Mouse (Mus musculus) gastrocnemius, postnatal 10 days (tissue): ENCODE data around the gene Zfp651. TPM values are rescaled to one million over a fixed set of nuclear protein-coding genes. Genes with fewer than 3 reads are reported as not detected.

Experiments
- DNase-seq: peaks from one replicate; pipeline ENCODE4 v3.0.0; 2021; ENCODE audit warnings: mixed read lengths
- long read RNA-seq, 2 experiments: library from polyadenylated mRNA; stranded (forward); transcript quantifications; one replicate each; pipeline ENCODE4 v2.0.0; 2021
- total RNA-seq, 2 experiments: library from RNA; stranded (reverse); gene quantifications; 2 replicates each; pipeline ENCODE4 v1.2.3; 2021

Gene Zfp651
- total RNA-seq: 10 to 100 TPM; 72.2 to 76.5 TPM
- long read RNA-seq, experiment 1, full-length matches to known transcripts: 46 of 96 reads
- long read RNA-seq, experiment 1, partial matches to known transcripts: 38 of 96 reads
- long read RNA-seq, experiment 1, other reads (novel, unspliced or antisense): 12 of 96 reads
- long read RNA-seq, experiment 2, full-length matches to known transcripts: 35 of 77 reads
- long read RNA-seq, experiment 2, partial matches to known transcripts: 34 of 77 reads
- long read RNA-seq, experiment 2, other reads (novel, unspliced or antisense): 8 of 77 reads

DNA sequence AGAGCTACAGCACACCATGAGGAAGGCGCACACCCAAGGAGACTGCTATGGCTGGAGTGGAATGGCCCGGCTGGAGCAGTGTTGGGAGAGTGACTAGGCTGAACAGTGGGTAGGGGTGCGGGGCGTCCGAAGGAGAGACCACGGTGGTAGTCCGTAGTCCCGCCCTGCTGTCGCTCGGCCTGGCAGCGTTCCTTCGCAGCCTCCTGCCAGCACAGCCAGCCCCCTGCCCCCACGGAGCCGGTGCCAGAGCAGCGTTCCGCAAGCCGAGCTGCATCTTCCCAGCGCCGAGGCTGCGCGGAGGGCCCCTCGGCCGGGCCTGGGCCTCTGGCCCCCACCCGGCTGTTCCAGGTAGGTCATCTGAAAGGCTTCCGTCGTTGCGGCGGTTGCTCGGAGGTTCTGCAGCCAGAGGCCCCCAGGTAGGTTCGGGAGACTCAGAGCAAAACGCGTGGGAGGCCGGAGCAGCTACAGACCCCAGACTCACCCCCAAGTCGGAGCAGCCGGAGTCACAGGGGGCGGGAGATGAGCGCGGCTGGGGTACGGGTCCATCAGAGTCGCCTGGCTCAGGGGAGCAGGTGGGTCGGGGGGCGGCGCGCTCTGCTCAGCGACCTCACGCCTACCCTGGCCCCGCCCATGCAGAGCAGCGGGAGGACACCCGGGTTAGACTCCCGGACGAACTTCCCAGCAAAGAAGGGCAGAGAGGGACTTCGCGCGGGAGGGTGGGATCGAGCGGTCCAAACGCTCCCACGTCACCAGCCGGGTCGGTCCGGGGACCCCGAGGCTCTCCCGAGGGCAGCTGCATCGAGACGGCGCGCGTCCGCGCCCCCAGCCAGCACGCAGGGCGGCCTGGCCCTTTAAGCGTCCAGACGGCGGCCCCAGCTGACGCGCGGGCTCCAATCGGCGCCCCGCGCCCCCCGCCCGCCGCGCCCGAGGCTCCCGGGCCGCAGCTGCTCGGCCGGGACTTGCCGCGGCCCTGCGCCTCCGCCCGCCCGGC lies at the start of gene Zfp651:
TSS of gene Zfp651 (plus strand) at position 240 of the 991 bp plus-strand sequence.
- DNase-seq: peak; percentile 77

DNA sequence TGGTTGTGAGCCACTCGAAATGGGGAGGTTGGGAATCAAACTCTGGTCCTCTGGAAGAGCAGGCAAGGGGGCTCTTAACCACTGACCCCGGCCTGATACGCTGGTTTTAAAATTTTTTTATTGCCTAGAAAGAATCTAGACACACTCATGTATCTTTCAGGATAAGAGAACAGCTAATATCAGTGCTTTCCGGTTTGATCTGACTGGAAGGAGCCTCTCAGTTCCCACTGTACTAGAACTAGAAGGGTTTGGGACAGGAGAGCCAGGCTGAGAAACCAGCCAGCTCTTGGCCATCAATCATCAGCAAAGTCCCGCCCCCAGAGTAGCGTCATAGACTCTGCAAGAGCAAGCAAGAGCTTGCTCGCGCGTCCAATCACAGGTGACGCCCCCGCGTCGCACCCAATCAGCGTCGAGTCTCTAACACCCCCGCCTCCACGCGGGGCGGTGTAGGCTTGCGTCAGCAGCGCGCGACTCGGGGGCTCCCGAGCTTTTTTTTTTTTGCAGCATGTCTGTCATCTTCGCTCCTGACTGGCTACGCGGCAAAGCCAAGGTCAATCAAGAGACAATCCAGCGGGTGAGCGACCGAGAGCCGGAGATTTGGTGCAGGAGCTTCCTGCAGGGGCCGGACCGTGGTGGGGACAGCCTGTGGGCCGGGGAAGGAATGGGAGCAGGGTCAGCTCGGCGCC lies 49.1 kb upstream of the Zfp651 start, which contains the start of gene Ss18l2:
TSS of gene Ss18l2 (plus strand) at position 432 of the 686 bp plus-strand sequence.
- DNase-seq: peak; percentile 98

- no peak for DNase-seq
Measured at GRCm38 (mm10) chr9:121710584-121710975, 48.5 kb upstream of the Zfp651 start.

GRCm38 (mm10) chr9:121717048-121717447 lies 42.1 kb upstream of the Zfp651 start:
- DNase-seq: no peak

DNA sequence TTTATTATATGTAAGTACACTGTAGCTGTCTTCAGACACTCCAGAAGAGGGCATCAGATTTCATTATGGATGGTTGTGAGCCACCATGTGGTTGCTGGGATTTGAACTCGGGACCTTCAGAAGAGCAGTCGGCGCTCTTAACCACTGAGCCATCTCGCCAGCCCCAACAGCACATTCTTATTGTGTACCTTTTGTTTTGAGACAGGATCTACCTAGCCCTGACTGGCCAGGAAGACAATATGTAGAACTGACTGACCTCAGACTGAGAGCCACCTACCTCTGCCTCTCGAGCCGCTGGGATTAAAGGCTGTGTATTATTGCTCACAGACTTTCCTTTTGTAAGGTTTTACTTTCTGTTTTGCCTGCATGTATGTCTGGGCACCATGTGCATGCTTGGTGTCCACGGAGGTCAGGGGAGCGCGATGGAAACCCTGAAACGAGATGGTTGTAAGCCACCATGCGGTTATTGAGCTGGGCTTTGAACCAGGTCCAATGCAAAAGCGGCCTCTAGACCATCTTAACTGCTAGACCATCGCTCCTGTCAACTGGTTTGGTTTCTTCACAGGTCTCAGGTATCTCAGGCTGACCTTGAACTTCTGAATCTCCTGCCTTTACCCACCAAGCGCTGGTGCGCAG lies 40.9 kb upstream of the Zfp651 start:
- DNase-seq: peak; percentile 22

DNA sequence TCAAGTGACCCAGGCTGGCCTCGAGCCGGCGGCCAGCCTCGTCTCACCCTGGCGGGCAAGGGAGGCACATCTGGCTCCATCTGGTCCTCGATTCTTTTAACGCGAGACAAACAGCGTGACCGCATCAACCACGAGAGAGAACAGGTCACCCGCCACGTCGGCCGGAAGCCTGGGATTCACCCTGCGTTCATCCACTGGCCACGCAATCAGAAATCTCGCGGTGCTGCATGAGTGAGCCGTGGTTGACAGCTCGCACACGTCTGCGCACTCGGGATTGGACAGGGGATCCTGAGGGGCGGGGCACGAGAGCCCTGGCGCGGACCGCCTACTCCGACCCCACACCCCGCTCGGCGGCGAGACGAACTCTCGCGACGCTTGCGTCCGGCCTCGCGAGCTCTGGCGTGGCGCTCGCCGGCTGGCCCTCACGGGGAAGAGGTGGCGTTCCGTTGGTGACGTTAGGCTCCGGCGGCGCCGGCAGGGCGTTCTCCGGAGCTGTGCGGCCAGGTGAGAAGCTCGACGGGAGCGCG lies 40.3 kb upstream of the Zfp651 start, which contains the start of gene Nktr:
TSS of gene Nktr (plus strand) at position 378 of the 527 bp plus-strand sequence.
- DNase-seq: peak; percentile 96

DNA sequence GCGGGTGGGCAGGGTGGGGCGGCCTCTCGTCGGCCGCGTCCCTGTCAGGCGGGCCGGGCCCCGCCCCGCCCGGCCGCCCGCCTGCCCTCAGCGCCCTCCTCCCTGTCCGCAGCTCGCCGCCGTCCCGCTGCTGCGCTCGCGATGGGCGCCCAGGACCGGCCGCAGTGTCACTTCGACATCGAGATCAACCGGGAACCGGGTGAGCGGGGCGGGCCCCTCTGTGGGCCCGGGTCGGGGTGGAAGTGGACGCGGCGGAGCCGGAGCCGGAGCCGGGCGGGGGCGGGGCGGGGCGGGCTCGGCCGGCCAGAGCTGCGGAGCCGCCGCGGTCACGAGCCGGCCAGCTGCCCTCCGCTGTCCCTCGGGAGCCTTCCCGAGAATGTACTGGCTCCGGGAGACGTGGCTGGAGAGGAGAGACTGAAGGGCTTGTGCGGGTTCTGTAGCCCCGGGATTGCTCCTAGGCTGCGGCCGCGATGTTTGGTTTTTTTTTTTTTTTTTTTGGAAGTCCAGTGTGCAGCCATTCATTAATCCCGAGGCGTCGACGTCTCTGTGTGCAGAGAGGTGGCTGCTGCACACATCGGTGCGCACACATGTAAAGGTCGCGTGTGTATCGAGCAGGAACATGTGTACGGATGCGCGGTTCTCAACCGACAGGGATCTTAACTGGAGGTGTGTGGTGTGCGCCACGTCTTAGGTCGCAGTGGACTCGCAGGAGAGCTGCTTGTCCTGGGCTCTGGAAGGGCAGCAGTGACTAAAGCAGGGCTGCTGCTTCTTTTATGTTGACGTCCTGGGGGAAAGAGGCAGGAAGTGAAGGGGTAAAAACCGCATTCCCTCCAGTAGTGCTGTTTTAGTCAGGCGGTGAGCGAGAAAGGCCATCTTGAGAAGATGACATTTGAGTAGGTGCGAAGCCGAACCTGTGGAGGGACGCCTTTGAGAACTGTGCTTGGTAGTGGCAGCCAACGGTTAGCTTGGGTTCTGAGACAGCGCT lies 39.5 kb upstream of the Zfp651 start:
- DNase-seq: peak; percentile 69

DNA sequence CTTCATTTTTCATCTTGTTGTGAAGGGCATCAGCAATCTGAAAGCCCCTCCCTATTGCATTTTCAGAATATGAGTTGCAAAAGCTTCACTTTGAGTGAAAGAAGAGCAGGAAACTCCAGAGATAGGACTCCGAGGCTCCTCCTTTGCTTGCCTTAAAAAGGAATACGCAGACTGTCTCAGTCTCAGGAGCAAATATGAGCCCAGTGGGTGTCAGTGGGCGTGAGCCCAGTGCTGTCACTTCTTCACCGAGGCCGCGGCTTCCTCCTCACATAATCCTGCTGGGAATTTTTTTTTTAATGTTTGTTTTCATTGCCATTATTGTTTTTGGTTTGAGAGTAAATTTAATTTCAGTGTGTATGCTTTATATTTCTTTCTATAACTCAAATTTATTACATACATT lies 18.6 kb upstream of the Zfp651 start:
- no peak for DNase-seq

GRCm38 (mm10) chr9:121741168-121741567 lies 18.0 kb upstream of the Zfp651 start:
- DNase-seq: no peak

GRCm38 (mm10) chr9:121744051-121744450 lies 15.1 kb upstream of the Zfp651 start:
- no peak for DNase-seq

GRCm38 (mm10) chr9:121752774-121753173 lies 6.4 kb upstream of the Zfp651 start:
- DNase-seq: no peak

DNA sequence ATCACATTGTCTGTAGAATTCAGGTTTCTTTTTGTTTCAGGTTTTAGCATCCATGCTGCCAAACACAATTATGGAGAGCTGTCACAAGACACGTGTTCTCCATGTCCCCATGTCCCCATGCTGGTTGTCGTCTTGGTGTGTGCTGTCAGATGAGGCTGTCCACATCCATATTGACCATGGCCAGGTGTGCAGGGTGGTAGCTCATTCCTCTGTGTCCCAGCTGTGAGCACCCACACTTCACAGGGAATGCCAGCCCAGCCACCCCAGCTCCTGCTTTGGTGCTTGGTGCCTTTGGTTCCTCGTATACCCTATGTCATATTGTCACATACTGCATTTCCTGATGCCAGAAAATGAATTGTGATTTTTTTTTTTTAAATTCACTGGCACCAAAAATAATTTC lies 4.5 kb upstream of the Zfp651 start:
- no peak for DNase-seq

DNA sequence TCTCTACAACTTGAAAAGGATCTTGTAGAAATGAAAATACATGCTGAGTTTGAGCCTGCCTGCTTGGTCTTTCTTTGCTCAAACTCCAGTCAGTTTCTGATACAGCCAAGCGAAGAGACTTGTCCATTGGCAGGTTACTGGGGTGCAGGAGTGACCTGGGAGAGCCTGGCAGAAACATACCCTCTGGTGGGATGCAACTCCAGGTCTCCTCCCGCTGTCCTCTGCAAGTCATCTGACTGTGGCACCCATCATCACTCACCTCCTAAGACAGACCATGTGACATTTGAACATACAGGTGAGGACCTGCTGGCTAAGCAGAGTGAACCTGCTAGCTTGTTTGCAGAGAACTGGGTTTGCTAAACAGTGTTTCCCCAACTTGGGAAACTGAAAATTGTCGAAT lies 2.3 kb upstream of the Zfp651 start:
- DNase-seq: no peak

DNA sequence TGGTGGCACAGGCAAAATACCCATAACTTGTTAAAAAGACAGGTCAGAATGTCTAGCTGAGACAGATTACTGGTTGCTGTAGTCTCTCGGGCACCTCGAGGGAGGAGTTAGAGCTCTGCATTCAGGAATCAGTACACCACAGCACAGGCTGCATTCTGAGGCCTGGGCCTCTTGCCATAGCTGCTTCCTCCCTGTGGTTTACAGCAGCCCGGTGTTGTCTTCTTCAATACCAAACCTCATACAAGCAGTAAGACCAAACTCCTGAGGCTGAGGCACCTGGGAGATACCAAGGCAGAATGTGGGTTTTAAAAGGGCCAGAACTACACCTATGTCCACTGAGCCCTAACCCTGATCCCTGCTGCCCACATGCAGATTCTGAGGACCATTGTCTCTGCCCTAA lies 1.7 kb upstream of the Zfp651 start:
- DNase-seq: no peak

- peak; percentile 47 for DNase-seq
Measured at GRCm38 (mm10) chr9:121757835-121758814, 1.0 kb upstream of the Zfp651 start.

DNA sequence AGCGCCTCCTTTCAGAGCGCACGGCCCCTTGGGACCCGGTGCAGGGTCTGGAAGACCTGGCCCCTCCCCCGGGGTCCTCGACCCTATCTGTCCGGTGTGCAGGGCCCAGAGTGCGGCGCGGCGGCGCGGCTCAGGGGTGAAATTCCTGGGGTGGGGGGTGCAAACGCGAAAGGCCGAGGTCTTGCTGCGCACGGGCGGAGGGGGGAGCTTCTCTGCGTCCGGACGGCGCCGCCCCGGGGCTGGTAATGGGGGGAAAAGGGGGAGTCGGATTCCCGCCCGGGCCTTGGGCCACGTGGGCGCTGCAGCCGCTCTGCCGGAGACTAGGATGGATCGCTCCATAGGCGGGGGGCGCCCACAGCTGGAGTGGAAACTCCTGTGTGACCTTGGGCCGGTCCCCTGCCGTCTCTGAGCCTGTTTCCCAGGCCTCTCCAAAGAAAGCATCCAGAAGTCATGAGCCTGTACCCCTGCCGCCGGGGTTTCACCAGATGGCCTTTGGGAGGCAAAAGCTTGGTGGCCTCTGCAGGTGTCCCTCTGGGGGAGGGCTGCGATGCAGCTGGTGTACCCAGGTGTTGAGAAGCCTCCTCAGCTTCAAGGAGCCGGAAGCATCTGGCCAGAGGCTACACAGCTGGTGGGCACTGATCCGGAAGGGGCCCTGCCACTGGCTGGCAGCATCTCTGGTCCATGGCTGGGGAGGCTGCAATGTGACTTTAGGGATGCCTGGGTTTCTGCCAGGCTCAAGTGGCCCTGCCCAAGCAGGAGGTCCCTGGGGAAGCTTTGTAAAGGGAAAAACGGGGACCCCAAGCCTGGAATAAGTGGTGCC lies 1.4 kb downstream of the Zfp651 start:
- peak; percentile 86 for DNase-seq

GRCm38 (mm10) chr9:121761091-121761665 lies 2.0 kb downstream of the Zfp651 start:
- no peak for DNase-seq

- no peak for DNase-seq
Measured at GRCm38 (mm10) chr9:121761787-121762186, 2.7 kb downstream of the Zfp651 start.
